Mouse (Mus musculus) B cell, adult 67 days (primary cell): Measurements from ENCODE around the gene Olfr1212. TPM values are rescaled to one million over a fixed set of nuclear protein-coding genes. Genes with fewer than 3 reads are reported as not detected.

Experiments used
- total RNA-seq, 2 experiments: library from RNA; stranded (reverse); gene quantifications; 4 replicates each; pipeline ENCODE4 v1.2.4; 2023

Gene Olfr1212
- not detected for total RNA-seq

DNA sequence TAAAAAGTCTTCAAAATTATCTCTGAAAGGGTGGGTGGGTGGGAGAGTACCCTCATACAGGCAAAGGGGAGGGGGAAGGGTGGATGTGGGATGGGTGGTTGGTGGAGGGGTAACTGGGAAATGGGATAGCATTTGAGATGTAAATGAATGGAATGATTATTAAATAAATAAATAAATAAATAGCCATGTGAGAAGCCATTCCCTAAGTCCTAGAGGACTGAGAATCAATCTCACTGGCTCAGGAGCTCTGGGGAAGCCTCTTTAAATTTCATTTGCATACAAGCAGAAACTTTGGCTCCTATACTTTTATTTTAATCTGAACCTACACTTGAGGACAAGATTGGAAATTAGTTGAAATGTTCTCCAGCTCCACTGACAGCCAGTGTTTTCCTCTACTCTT is at the start of gene Olfr1212:
TSS of gene Olfr1212 (plus strand) at position 301 of the 400 bp plus-strand sequence.

GRCm38 (mm10) chr2:88915057-88915456 is 38.7 kb upstream of the Olfr1212 start, which contains the start of gene Olfr1209:
Gene Olfr1209 (minus strand): TSS chr2:88915157.

DNA sequence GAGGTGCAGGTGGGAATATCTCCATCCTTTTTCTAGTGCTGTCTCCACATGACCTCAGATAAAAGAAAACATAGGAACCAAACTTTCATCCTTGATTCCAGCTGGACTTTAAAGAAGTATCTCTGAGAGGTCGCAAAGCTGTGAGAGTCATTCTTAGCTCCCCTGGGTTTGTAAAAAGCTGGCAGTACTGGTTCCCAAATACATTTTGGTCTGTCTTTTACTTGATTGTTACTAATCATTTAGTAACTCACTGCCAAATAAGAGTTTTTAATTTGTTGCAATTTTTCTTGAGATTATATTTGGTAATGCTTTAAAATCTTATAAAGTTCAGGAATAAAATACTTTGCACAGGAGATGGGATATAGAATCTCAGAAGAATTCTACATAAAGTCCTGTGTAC is 15.8 kb upstream of the Olfr1212 start, which contains the start of gene Olfr1211:
TSS of gene Olfr1211 (minus strand) at position 101 of the 400 bp plus-strand sequence.

DNA sequence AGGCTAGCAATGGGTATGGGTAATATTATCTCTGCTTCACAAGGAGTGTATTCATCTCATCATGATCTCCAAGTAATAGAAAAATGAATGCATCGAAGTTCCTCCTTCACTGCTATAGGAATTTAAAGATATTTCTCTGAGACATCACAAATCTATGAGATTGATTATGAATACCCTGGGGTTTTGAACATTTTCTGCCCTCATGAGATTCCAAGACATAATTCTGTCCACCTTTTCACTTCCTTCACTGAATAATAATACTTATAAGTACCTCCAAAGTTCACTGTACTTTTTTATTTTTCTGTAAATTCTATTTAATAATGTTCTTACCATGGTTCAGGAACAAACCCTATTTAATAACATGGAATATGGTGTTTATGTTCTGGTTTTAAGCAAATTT is 26.4 kb downstream of the Olfr1212 start, which contains the start of gene Gm13762:
TSS of gene Gm13762 (minus strand) at position 101 of the 400 bp plus-strand sequence.

GRCm38 (mm10) chr2:88992553-88992952 is 38.8 kb downstream of the Olfr1212 start, which contains the start of gene Olfr1214:
Gene Olfr1214 (minus strand): TSS chr2:88992653.

DNA sequence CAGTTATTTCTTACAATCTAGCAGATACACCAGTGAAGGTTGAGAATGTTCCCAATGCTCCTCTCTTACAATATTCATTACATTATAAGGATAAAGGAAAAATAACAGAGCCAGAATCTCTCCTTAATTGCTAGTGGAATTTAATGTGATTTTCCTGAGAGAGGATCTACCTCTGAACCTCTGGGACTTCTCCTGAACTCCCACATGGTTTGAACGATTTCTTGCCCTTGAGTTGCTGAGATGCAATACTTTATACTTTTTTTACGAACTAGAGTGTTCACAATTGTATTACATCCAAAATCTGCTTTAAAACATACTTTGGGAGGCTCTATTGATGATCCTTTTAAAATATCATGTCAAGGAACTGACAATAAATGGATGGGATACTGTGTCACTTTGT is 53.1 kb downstream of the Olfr1212 start, which contains the start of gene Olfr1215:
TSS of gene Olfr1215 (minus strand) at position 101 of the 400 bp plus-strand sequence.

Other genes starting within 250 kb of the Olfr1212 start
- not detected for gene Olfr1196, start 249.4 kb upstream of the Olfr1212 start, total RNA-seq
- not detected for gene Olfr1197, start 221.6 kb upstream of the Olfr1212 start, total RNA-seq
- not detected for gene Olfr1198, start 202.6 kb upstream of the Olfr1212 start, total RNA-seq
- gene Olfr1199, start 193.5 kb upstream of the Olfr1212 start, total RNA-seq, result not detected
- gene Olfr1200, start 183.5 kb upstream of the Olfr1212 start, total RNA-seq, result not detected
- not detected for gene Olfr1201, start 160.9 kb upstream of the Olfr1212 start, total RNA-seq
- gene Olfr1202, start 139.5 kb upstream of the Olfr1212 start, total RNA-seq, result not detected
- not detected for gene Olfr1205, start 124.2 kb upstream of the Olfr1212 start, total RNA-seq
- gene Olfr1204, start 104.7 kb upstream of the Olfr1212 start, total RNA-seq, result not detected
- gene Olfr1206, start 90.7 kb upstream of the Olfr1212 start, total RNA-seq, result not detected
- not detected for gene Olfr1208, start 51.7 kb upstream of the Olfr1212 start, total RNA-seq
- not detected for gene Olfr1209, start 38.8 kb upstream of the Olfr1212 start, total RNA-seq
- not detected for gene Olfr1211, start 15.9 kb upstream of the Olfr1212 start, total RNA-seq
- gene Gm13762, start 26.3 kb downstream of the Olfr1212 start, total RNA-seq, result not detected
- gene Olfr1214, start 38.7 kb downstream of the Olfr1212 start, total RNA-seq, result not detected
- not detected for gene Olfr1215, start 53.0 kb downstream of the Olfr1212 start, total RNA-seq
- gene Olfr1216, start 64.4 kb downstream of the Olfr1212 start, total RNA-seq, result not detected
- gene Olfr1217, start 78.1 kb downstream of the Olfr1212 start, total RNA-seq, result not detected
- gene Olfr1218, start 107.2 kb downstream of the Olfr1212 start, total RNA-seq, result not detected
- not detected for gene Olfr1219, start 129.5 kb downstream of the Olfr1212 start, total RNA-seq
- not detected for gene Olfr1220, start 152.9 kb downstream of the Olfr1212 start, total RNA-seq
- gene Olfr1221, start 163.3 kb downstream of the Olfr1212 start, total RNA-seq, result not detected
- not detected for gene Olfr1222, start 179.1 kb downstream of the Olfr1212 start, total RNA-seq
- not detected for gene Olfr1223, start 197.6 kb downstream of the Olfr1212 start, total RNA-seq
- gene Olfr1224-ps1, start 210.1 kb downstream of the Olfr1212 start, total RNA-seq, result not detected
- gene Olfr1225, start 220.7 kb downstream of the Olfr1212 start, total RNA-seq, result not detected
- not detected for gene Olfr1226, start 246.1 kb downstream of the Olfr1212 start, total RNA-seq